Mouse (Mus musculus) embryonic fibroblast, embryonic 13.5 days (primary cell): Measurements from ENCODE around the gene Ccdc8.

ENCODE experiments used
- CTCF ChIP-seq: IDR thresholded peaks from 2 replicates; pipeline ENCODE4 v1.5.1; 2011; ENCODE audit warnings: mild to moderate bottlenecking, control low read depth, low read length, moderate library complexity, borderline replicate concordance; ENCODE audit not compliant: insufficient read depth
- POLR2A ChIP-seq: IDR thresholded peaks from 2 replicates; pipeline ENCODE4 v1.6.1; 2011; ENCODE audit warnings: low read depth, mild to moderate bottlenecking, control low read depth, low read length, moderate library complexity

DNA sequence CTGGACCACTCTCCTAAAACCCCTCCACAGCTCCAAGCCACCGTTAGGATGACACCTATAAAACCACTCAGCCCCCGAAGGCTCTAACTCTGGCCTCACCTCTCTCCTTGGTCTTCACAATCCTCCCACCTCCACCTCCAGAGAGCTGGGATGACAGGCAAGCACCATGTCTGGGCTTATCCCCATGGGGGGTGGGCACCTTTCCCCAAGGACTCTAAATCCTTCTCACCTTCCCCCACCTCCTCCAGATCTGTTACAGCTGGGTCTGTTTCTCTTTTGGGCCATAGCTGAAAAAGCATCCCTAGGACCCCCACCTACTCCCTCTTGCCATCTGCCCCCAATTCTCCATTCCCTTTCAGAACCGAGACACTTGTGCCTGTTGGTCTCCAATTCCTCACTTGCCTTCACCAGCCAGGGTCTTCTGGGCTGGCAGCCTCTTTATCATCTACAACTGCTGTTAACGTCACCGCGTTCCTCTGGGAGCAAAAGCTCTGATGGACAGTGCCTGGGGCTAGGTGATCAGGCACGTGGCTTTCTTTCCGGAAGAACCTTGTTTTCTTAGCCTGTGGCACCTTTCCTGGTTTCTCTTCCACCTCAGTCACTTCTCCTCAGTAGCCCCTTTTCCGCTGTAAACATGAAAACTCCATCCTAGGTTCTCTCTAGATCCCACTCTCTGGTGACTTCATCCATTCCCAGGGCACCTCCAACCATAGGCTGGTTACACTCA is 33.6 kb downstream of the Ccdc8 start:
- TF ChIP-seq CTCF, result no peak
- no peak for TF ChIP-seq POLR2A
